Mouse (Mus musculus) forebrain, embryonic 11.5 days (tissue): Measurements from ENCODE around the gene Sox6. TPM values are rescaled to one million over a fixed set of nuclear protein-coding genes. Genes with fewer than 3 reads are reported as not detected.

ENCODE experiments used
- ATAC-seq: fragments of 200-750 bp; cut with Nextera tagmentation; replicated peaks from 2 replicates; pipeline ENCODE4 v1.8.0; 2017; ENCODE audit warnings: moderate TSS enrichment; ENCODE audit not compliant: low FRiP score
- DNase-seq: peaks from one replicate; pipeline ENCODE4 v3.0.0-alpha.2; 2017; ENCODE audit warnings: low spot score
- H3K27ac ChIP-seq: fragments of 300-500 bp; sonication (generic); 2 replicates; pipeline ENCODE4 v1.5.1; 2014; ENCODE audit warnings: low read depth, low read length
- H3K27me3 ChIP-seq: fragments of 300-500 bp; sonication (generic); 2 replicates; pipeline ENCODE4 v1.6.1; 2014; ENCODE audit warnings: mild to moderate bottlenecking, low read length, mixed read lengths; ENCODE audit not compliant: control insufficient read depth, insufficient read depth
- H3K36me3 ChIP-seq: fragments of 300-500 bp; sonication (generic); 2 replicates; pipeline ENCODE4 v1.6.1; 2014; ENCODE audit warnings: mild to moderate bottlenecking, low read length, moderate library complexity, mixed read lengths; ENCODE audit not compliant: control insufficient read depth, insufficient read depth
- H3K4me1 ChIP-seq: fragments of 300-500 bp; sonication (generic); replicated peaks from 2 replicates; pipeline ENCODE4 v1.6.1; 2014; ENCODE audit warnings: low read length, mixed read lengths; ENCODE audit not compliant: control insufficient read depth, insufficient read depth
- H3K4me2 ChIP-seq: fragments of 300-500 bp; sonication (generic); 2 replicates; pipeline ENCODE4 v1.6.1; 2014; ENCODE audit warnings: low read depth, mild to moderate bottlenecking, low read length, moderate library complexity, mixed read lengths; ENCODE audit not compliant: severe bottlenecking
- H3K4me3 ChIP-seq: fragments of 300-500 bp; sonication (generic); 2 replicates; pipeline ENCODE4 v1.5.1; 2014; ENCODE audit warnings: low read depth, low read length
- H3K9ac ChIP-seq: fragments of 300-500 bp; sonication (generic); 2 replicates; pipeline ENCODE4 v1.6.1; 2014; ENCODE audit warnings: low read length
- H3K9me3 ChIP-seq: fragments of 300-500 bp; sonication (generic); 2 replicates; pipeline ENCODE4 v1.6.1; 2016; ENCODE audit warnings: low read length, mixed read lengths; ENCODE audit not compliant: control insufficient read depth
- WGBS: fragments of 180-500 bp; shearing (Covaris S2); extraction: QIAGEN DNeasy Blood & Tissue Kit; methylation state at CpG from one replicate; pipeline ENCODE4 v1.1.7; 2014; 5-methylcytosine and 5-hydroxymethylcytosine counted together
- polyA plus RNA-seq: library from polyadenylated mRNA; unstranded; fragments of >200 nt; fragmentation: Nextera tagmentation; extraction: Ambion mirVana; gene quantifications from 2 replicates; pipeline ENCODE4 v1.2.1, GENCODE M21; 2014

Sox6 gene
- polyA plus RNA-seq, 1 experiment from 2014 or later: 154 TPM

- Histone ChIP-seq H3K9me3 (no peaks in the 10 kb centered on the region), H3K27ac (no peak overlapping the region), H3K9ac (no peak overlapping the region), H3K4me3 (no peak overlapping the region), H3K36me3 (no peaks in the 10 kb centered on the region; the same call in 1 of the 2 replicates), H3K27me3 (no peaks in the 10 kb centered on the region), H3K4me2 (no peak overlapping the region), H3K4me1 (no peaks in the 10 kb centered on the region)
- WGBS: 60% methylated on average over 10 of the region's 10 CpGs
- ATAC-seq: no peak
- DNase-seq: no peak
Observed at GRCm38 (mm10) chr7:115489608-115490007, 549.0 kb downstream of the Sox6 start.

GRCm38 (mm10) chr7:115486431-115486830, 552.2 kb downstream of the Sox6 start:
- Histone ChIP-seq H3K27ac (no peak overlapping the region), H3K9ac (no peak overlapping the region), H3K4me2 (no peak overlapping the region), H3K36me3 (no peaks in the 10 kb centered on the region; the same call in 1 of the 2 replicates), H3K4me1 (no peaks in the 10 kb centered on the region), H3K9me3 (no peaks in the 10 kb centered on the region), H3K4me3 (no peak overlapping the region), H3K27me3 (no peaks in the 10 kb centered on the region)
- ATAC-seq: no peak
- DNase-seq: no peak
- 93% methylated on average over 12 of the region's 12 CpGs for WGBS

- H3K4me2 ChIP-seq: no peak overlapping the region
- H3K4me3 ChIP-seq: no peak overlapping the region
- H3K36me3 ChIP-seq: no peaks in the 10 kb centered on the region; the same call in 1 of the 2 replicates
- no peaks in the 10 kb centered on the region for H3K4me1 ChIP-seq
- no peak overlapping the region for H3K27ac ChIP-seq
- H3K9ac ChIP-seq: no peak overlapping the region
- WGBS: 78% methylated on average over 2 of the region's 2 CpGs
- H3K27me3 ChIP-seq: no peaks in the 10 kb centered on the region
- DNase-seq (no peak), ATAC-seq (no peak)
- no peaks in the 10 kb centered on the region for H3K9me3 ChIP-seq
Observed at GRCm38 (mm10) chr7:115485664-115486409, 552.8 kb downstream of the Sox6 start.

GRCm38 (mm10) chr7:115477763-115478162, 560.8 kb downstream of the Sox6 start:
- Histone ChIP-seq H3K4me3 (no peak overlapping the region), H3K27me3 (no peaks in the 10 kb centered on the region), H3K9me3 (no peaks in the 10 kb centered on the region), H3K4me2 (no peak overlapping the region), H3K4me1 (no peaks in the 10 kb centered on the region), H3K27ac (no peak overlapping the region), H3K9ac (no peak overlapping the region), H3K36me3 (no peaks in the 10 kb centered on the region)
- DNase-seq (no peak), ATAC-seq (no peak)
- WGBS: 76% methylated on average over 2 of the region's 2 CpGs

GRCm38 (mm10) chr7:115476881-115477665, 561.5 kb downstream of the Sox6 start:
- Histone ChIP-seq H3K9ac (no peak overlapping the region), H3K4me3 (no peak overlapping the region), H3K27me3 (no peaks in the 10 kb centered on the region), H3K4me1 (no peaks in the 10 kb centered on the region), H3K4me2 (no peak overlapping the region), H3K27ac (no peak overlapping the region), H3K9me3 (no peaks in the 10 kb centered on the region), H3K36me3 (no peaks in the 10 kb centered on the region)
- ATAC-seq (no peak), DNase-seq (no peak)
- 82% methylated on average over 13 of the region's 13 CpGs for WGBS

- H3K9me3 ChIP-seq: no peaks in the 10 kb centered on the region
- no peak for ATAC-seq
- no peak overlapping the region for H3K9ac ChIP-seq
- DNase-seq: no peak
- H3K27me3 ChIP-seq: no peaks in the 10 kb centered on the region
- no peak overlapping the region for H3K27ac ChIP-seq
- H3K4me1 ChIP-seq: no peaks in the 10 kb centered on the region
- H3K36me3 ChIP-seq: no peaks in the 10 kb centered on the region
- WGBS: 88% methylated on average over 6 of the region's 6 CpGs
- H3K4me2 ChIP-seq: no peak overlapping the region
- no peak overlapping the region for H3K4me3 ChIP-seq
Observed at GRCm38 (mm10) chr7:115475176-115475575, 563.4 kb downstream of the Sox6 start.

- H3K4me2 ChIP-seq: no peak overlapping the region
- WGBS: 91% methylated on average over 9 of the region's 9 CpGs
- H3K27ac ChIP-seq: no peak overlapping the region
Observed at GRCm38 (mm10) chr7:115474115-115474514, 564.5 kb downstream of the Sox6 start.

GRCm38 (mm10) chr7:115472850-115473249, 565.7 kb downstream of the Sox6 start:
- Histone ChIP-seq H3K4me2 (no peak overlapping the region), H3K27me3 (no peaks in the 10 kb centered on the region), H3K4me1 (no peaks in the 10 kb centered on the region), H3K27ac (no peak overlapping the region), H3K9ac (no peak overlapping the region), H3K36me3 (no peaks in the 10 kb centered on the region), H3K9me3 (no peaks in the 10 kb centered on the region), H3K4me3 (no peak overlapping the region)
- WGBS: 92% methylated on average over 3 of the region's 3 CpGs
- no peak for ATAC-seq
- DNase-seq: no peak

More at GRCm38 (mm10) chr7:115474115-115474514, 564.5 kb downstream of the Sox6 start:
- H3K4me3 ChIP-seq: no peak overlapping the region
- H3K36me3 ChIP-seq: no peaks in the 10 kb centered on the region
- no peak overlapping the region for H3K9ac ChIP-seq
- H3K4me1 ChIP-seq: no peaks in the 10 kb centered on the region
- DNase-seq (no peak), ATAC-seq (no peak)
- H3K9me3 ChIP-seq: no peaks in the 10 kb centered on the region
- H3K27me3 ChIP-seq: no peaks in the 10 kb centered on the region
